Mouse (Mus musculus) stomach, postnatal 0 days (tissue): ENCODE data around the gene Fhit.

Source experiments
- CTCF ChIP-seq: IDR thresholded peaks from 2 replicates; pipeline ENCODE4 v1.5.1; 2016; ENCODE audit warnings: antibody characterized with exemption, low read depth, mild to moderate bottlenecking, moderate library complexity
- EP300 ChIP-seq: optimal IDR thresholded peaks from 2 replicates; pipeline ENCODE3; 2016; ENCODE audit warnings: antibody characterized with exemption

GRCm38 (mm10) chr14:10593467-10593866, 568.4 kb downstream of the Fhit start:
- TF ChIP-seq CTCF (no peak), EP300 (no peak)
